8 mouse cellular contexts compared by ENCODE assay signal in genomic region chr10:20312736-20313301, GRCm38 (mm10). TPM values are rescaled to one million over a fixed set of nuclear protein-coding genes. Genes with fewer than 3 reads are reported as not detected.
DNase-seq lines count a peak whose midpoint lies in the region; ATAC-seq lines count a peak whose summit lies in the region.

No protein-coding gene starts in this region.

- peak overlapping the region; percentile 99 for H3K27ac ChIP-seq in heart, embryonic 12.5 days (ENCODE audit: poor library complexity, severe bottlenecking)
- peak overlapping the region; percentile 100 for H3K27ac ChIP-seq in kidney, embryonic 16.5 days (ENCODE audit: low read length)

- peaks cover 25% of the 10 kb centered on the region for H3K36me3 ChIP-seq in erythroblast, embryonic 14.5 days (ENCODE audit: control insufficient read depth)
- 0 out of 2 replicates have a peak, but pooled peaks cover 2% of the 10 kb centered on the region for H3K36me3 ChIP-seq in heart, embryonic 12.5 days
- no peaks in the 10 kb centered on the region for H3K36me3 ChIP-seq in kidney, embryonic 16.5 days (ENCODE audit: insufficient read depth, low read length)

- peak; percentile 78 for ATAC-seq in heart, embryonic 12.5 days (ENCODE audit: insufficient number of reproducible peaks, low FRiP score)
- peak; percentile 85 for ATAC-seq in kidney, embryonic 16.5 days (ENCODE audit: low FRiP score, low TSS enrichment)

- peak overlapping the region; percentile 77 for H3K4me2 ChIP-seq in heart, embryonic 12.5 days
- H3K4me2 ChIP-seq in kidney, embryonic 16.5 days (replicated peaks; ENCODE audit: low read depth, low read length), result peak overlapping the region; percentile 68

- H3K9ac ChIP-seq in heart, embryonic 12.5 days, result peak overlapping the region; percentile 93
- H3K9ac ChIP-seq in kidney, embryonic 16.5 days (replicated peaks; ENCODE audit: low read length), result peak overlapping the region; percentile 95

- H3K27me3 ChIP-seq in erythroblast, embryonic 14.5 days (ENCODE audit: control insufficient read depth), result no peaks in the 10 kb centered on the region
- no peaks in the 10 kb centered on the region for H3K27me3 ChIP-seq in heart, embryonic 12.5 days (replicated peaks)
- no peaks in the 10 kb centered on the region for H3K27me3 ChIP-seq in kidney, embryonic 16.5 days (ENCODE audit: insufficient read depth, low read length)

- under 1% methylated on average over 54 of the region's 54 CpGs for WGBS in heart, embryonic 12.5 days
- under 1% methylated on average over 47 of the region's 54 CpGs for WGBS in kidney, embryonic 16.5 days

- peak overlapping the region; percentile 90 for H3K4me3 ChIP-seq in erythroblast, embryonic 14.5 days (replicated peaks)
- H3K4me3 ChIP-seq in heart, embryonic 12.5 days, result peak overlapping the region; percentile 85
- H3K4me3 ChIP-seq in kidney, embryonic 16.5 days (ENCODE audit: low read length), result peak overlapping the region; percentile 87

- no peaks in the 10 kb centered on the region for H3K9me3 ChIP-seq in erythroblast, embryonic 14.5 days (ENCODE audit: control insufficient read depth, low read length)
- H3K9me3 ChIP-seq in heart, embryonic 12.5 days (replicated peaks), result no peaks in the 10 kb centered on the region
- H3K9me3 ChIP-seq in kidney, embryonic 16.5 days (ENCODE audit: low read length), result no peaks in the 10 kb centered on the region

- peak; percentile 95 for DNase-seq in CD4-positive, CD25-positive, alpha-beta regulatory T cell, adult 2 months (ENCODE audit: low read depth, low spot score)
- DNase-seq in brain, embryonic 18.5 days (ENCODE audit: low read depth, low spot score), result peak; percentile 71
- DNase-seq in liver, result peak; percentile 86
- DNase-seq in monocyte, adult 2 months (ENCODE audit: low read depth in 1 of 2, low spot score in 2 of 2), result peak; percentile 62 to 83
- DNase-seq in spleen, postnatal 14 days (ENCODE audit: low spot score in 2 of 2), result peak; percentile 73 to 76

- peaks cover 43% of the 10 kb centered on the region for H3K4me1 ChIP-seq in erythroblast, embryonic 14.5 days (ENCODE audit: control insufficient read depth)
- H3K4me1 ChIP-seq in heart, embryonic 12.5 days (replicated peaks), result peaks cover 18% of the 10 kb centered on the region
- peaks cover 14% of the 10 kb centered on the region for H3K4me1 ChIP-seq in kidney, embryonic 16.5 days (ENCODE audit: insufficient read depth, low read length)

RNA-seq across cellular contexts. Expression of gene Bclaf1, which starts 0.6 kb away (rescaled TPM):
- polyA plus RNA-seq in erythroblast, embryonic 14.5 days (2012), result 0.81 and 2.7 TPM in 2 replicates
- 94.4 and 98.8 TPM in 2 replicates for polyA plus RNA-seq in heart, embryonic 12.5 days (2016; fragmentation: Nextera tagmentation; extraction: Ambion mirVana)
- 123 and 137 TPM in 2 replicates for polyA plus RNA-seq in kidney, embryonic 16.5 days (2015; fragmentation: Nextera tagmentation; extraction: Ambion mirVana)

RNA-seq across cellular contexts. Expression of gene Mtfr2, which starts 34.8 kb away (rescaled TPM):
- polyA plus RNA-seq in erythroblast, embryonic 14.5 days (2012), result 0.42 and 0.93 TPM in 2 replicates
- 2.4 and 3.2 TPM in 2 replicates for polyA plus RNA-seq in heart, embryonic 12.5 days (2016; fragmentation: Nextera tagmentation; extraction: Ambion mirVana)
- polyA plus RNA-seq in kidney, embryonic 16.5 days (2015; fragmentation: Nextera tagmentation; extraction: Ambion mirVana), result 1.7 and 2.9 TPM in 2 replicates

Comparison
In these comparisons a context has a peak if more than half of its experiments do, and no peak if none do; other contexts are left out.
1. Peak in every context shown above with its lines: DNase-seq, ATAC-seq, H3K4me3 ChIP-seq and H3K27ac ChIP-seq.
2. RNA of gene Bclaf1, which starts 0.6 kb away (polyA plus RNA-seq): 123 to 137 TPM in kidney, embryonic 16.5 days and 94.4 to 98.8 TPM in heart, embryonic 12.5 days; 0.81 to 2.7 TPM in erythroblast, embryonic 14.5 days; every median in the first group is over 10 times any median in the second.